9 mouse cellular contexts compared by ENCODE assay signal in genomic region chr15:93089347-93089746, GRCm38 (mm10).
A peak's percentile ranks its signal among the peaks of the same experiment; 100 is the strongest.
DNase-seq lines count a peak whose midpoint lies in the region; ATAC-seq and TF ChIP-seq lines count a peak whose summit lies in the region.
"Had no signal": no experiment of that assay in that cellular context is flagged by ENCODE, and none has a peak within 500 bp of the region (broad histone marks: within the 10 kb centered on the region; RNA-seq: fewer than 3 reads in every experiment).

No protein-coding gene starts in this region.

- H3K27ac ChIP-seq in heart, embryonic 11.5 days (ENCODE audit: low read depth, low read length) = no peak overlapping the region
- no peak overlapping the region for H3K27ac ChIP-seq in left cerebral cortex, adult 2 months
- H3K27ac ChIP-seq: limb, embryonic 15.5 days had no signal

- H3K9ac ChIP-seq in heart, embryonic 11.5 days (ENCODE audit: low read depth, low read length) = no peak overlapping the region
- H3K9ac ChIP-seq: limb, embryonic 15.5 days had no signal

- no peaks in the 10 kb centered on the region for H3K27me3 ChIP-seq in heart, embryonic 11.5 days (ENCODE audit: control insufficient read depth, insufficient read depth, low read length)
- H3K27me3 ChIP-seq: limb, embryonic 15.5 days had no signal

- H3K9me3 ChIP-seq in heart, embryonic 11.5 days (replicated peaks; ENCODE audit: control insufficient read depth, low read length) = no peaks in the 10 kb centered on the region
- H3K9me3 ChIP-seq: limb, embryonic 15.5 days had no signal

- peaks cover 1% of the 10 kb centered on the region; the same call in 1 of the 2 replicates for H3K4me1 ChIP-seq in heart, embryonic 11.5 days (ENCODE audit: control insufficient read depth, insufficient read depth, low read length)

- no peak for ATAC-seq in heart, embryonic 11.5 days (replicated peaks; ENCODE audit: insufficient number of reproducible peaks, low FRiP score, low TSS enrichment)

- H3K36me3 ChIP-seq in heart, embryonic 11.5 days (ENCODE audit: control insufficient read depth, insufficient read depth, low read length) = no peaks in the 10 kb centered on the region
- H3K36me3 ChIP-seq: limb, embryonic 15.5 days had no signal

- peak; percentile 83 for TF ChIP-seq CTCF in left cerebral cortex, adult 2 months (IDR thresholded peaks at IDR 0.05)

- intact Hi-C loops in heart, postnatal 36 days (cut with DNase I) = loop anchor here (1.0 to 5.0 kb wide), 2 partner anchors 127 to 343 kb away; no protein-coding TSS in a partner anchor
- intact Hi-C loops in left cerebral cortex, adult 2 months (cut with DNase I) = loop anchor here (5.0 kb wide), 1 partner anchor 128 kb away; no protein-coding TSS in a partner anchor

- DNase-seq in heart, adult 8-10 months (ENCODE audit: low spot score) = peak; percentile 23
- peak; percentile 33 for DNase-seq in adrenal gland, adult 8-10 months
- DNase-seq in embryo, embryonic 10.5 days (ENCODE audit: low spot score) = peak; percentile 69
- peak; percentile 30 to 66 for DNase-seq in heart, postnatal 36 days
- DNase-seq in left cerebral cortex, adult 2 months (ENCODE audit: extremely low spot score in 1 of 2, low spot score in 2 of 2) = peak; percentile 53 to 71
- peak; percentile 40 for DNase-seq in naive thymus-derived CD4-positive, alpha-beta T cell, adult 2 months (ENCODE audit: low read depth)
- peak; percentile 33 for DNase-seq in thymus, postnatal 0 days (ENCODE audit: low spot score)

- WGBS in heart, embryonic 11.5 days (ENCODE audit: insufficient replicate concordance) = 21% methylated on average over 13 of the region's 13 CpGs

- H3K4me2 ChIP-seq in heart, embryonic 11.5 days = no peak overlapping the region
- H3K4me2 ChIP-seq: limb, embryonic 15.5 days had no signal

- no peak overlapping the region for H3K4me3 ChIP-seq in heart, embryonic 11.5 days (ENCODE audit: low read depth, low read length)
- no peak overlapping the region for H3K4me3 ChIP-seq in left cerebral cortex, adult 2 months
- H3K4me3 ChIP-seq: limb, embryonic 15.5 days had no signal
